Comparison of ENCODE assay signal across 8 mouse cellular contexts in the genomic region with DNA sequence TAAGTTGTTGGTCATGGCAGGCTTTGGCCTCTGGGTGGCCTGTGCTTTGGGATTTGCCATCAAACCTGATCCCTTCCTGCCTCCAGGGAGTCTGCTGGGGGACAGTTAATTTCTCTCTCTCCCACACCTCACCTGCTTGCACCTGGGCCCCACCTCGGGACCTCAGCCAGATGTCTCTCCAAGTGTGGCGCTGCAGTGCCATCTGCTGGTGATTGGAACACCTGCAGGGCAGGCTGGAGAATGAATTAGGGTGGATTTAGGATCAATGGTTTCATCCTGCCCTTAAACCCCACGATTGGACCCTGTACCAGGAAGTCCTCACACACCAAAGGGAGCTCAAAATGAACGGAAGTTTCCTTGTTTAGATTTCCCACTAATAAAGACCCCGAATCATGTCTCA. TPM values are rescaled to one million over a fixed set of nuclear protein-coding genes. Genes with fewer than 3 reads are reported as not detected.
A peak's percentile ranks its signal among the peaks of the same experiment; 100 is the strongest.
DNase-seq lines count a peak whose midpoint lies in the region; ATAC-seq and TF ChIP-seq lines count a peak whose summit lies in the region.

No protein-coding gene starts in this region.

- no peaks in the 10 kb centered on the region for H3K27me3 ChIP-seq in liver, postnatal 0 days (ENCODE audit: insufficient read depth, low read length)
- H3K27me3 ChIP-seq in neural tube, embryonic 14.5 days (ENCODE audit: control insufficient read depth, insufficient read depth, low read length) = no peaks in the 10 kb centered on the region

- peak; percentile 45; the same call in 1 of the 2 replicates for ATAC-seq in liver, postnatal 0 days
- peak; percentile 78 for ATAC-seq in neural tube, embryonic 14.5 days (ENCODE audit: low read depth)

- no peak for TF ChIP-seq EP300 in liver, postnatal 0 days (IDR thresholded peaks at IDR 0.05; ENCODE audit: low read depth)

- intact Hi-C loops in gastrocnemius, postnatal 14 days (cut with DNase I; ENCODE audit: low total_unique reads) = loop anchor here (10.0 kb wide), 1 partner anchor 340 kb away; no protein-coding TSS in a partner anchor

- peak; percentile 20 for DNase-seq in 416B (ENCODE audit: low read depth)
- DNase-seq in Muller cell, postnatal 12 days (ENCODE audit: inconsistent ontology term) = peak; percentile 27
- DNase-seq in cerebellum, postnatal 10 days = peak; percentile 83 to 85
- peak; percentile 34 for DNase-seq in gastrocnemius, postnatal 14 days
- DNase-seq in kidney, adult 9 months = peak; percentile 60
- DNase-seq in liver, postnatal 0 days = peak; percentile 69
- peak; percentile 11 to 57 for DNase-seq in thymus, postnatal 10 days (ENCODE audit: low spot score in 2 of 2)

- no peak overlapping the region for H3K27ac ChIP-seq in liver, postnatal 0 days (ENCODE audit: low read depth)
- no peak overlapping the region for H3K27ac ChIP-seq in neural tube, embryonic 14.5 days (ENCODE audit: low read depth, low read length)

- no peaks in the 10 kb centered on the region for H3K4me1 ChIP-seq in liver, postnatal 0 days (ENCODE audit: insufficient read depth)
- H3K4me1 ChIP-seq in neural tube, embryonic 14.5 days (ENCODE audit: control insufficient read depth, insufficient read depth, low read length) = peaks cover 4% of the 10 kb centered on the region; the same call in 1 of the 2 replicates

- no peaks in the 10 kb centered on the region for H3K9me3 ChIP-seq in liver, postnatal 0 days (ENCODE audit: low read length)
- no peaks in the 10 kb centered on the region for H3K9me3 ChIP-seq in neural tube, embryonic 14.5 days (ENCODE audit: control insufficient read depth, low read length)

- peak; percentile 90 for TF ChIP-seq CTCF in liver, postnatal 0 days (IDR thresholded peaks at IDR 0.05; ENCODE audit: low read depth)

- no peaks in the 10 kb centered on the region for H3K36me3 ChIP-seq in liver, postnatal 0 days (replicated peaks; ENCODE audit: insufficient read depth, low read length)
- H3K36me3 ChIP-seq in neural tube, embryonic 14.5 days (ENCODE audit: control insufficient read depth, insufficient read depth, low read length) = no peaks in the 10 kb centered on the region

- 4% methylated on average over 5 of the region's 5 CpGs for WGBS in liver, postnatal 0 days (ENCODE audit: insufficient replicate concordance)
- 11% methylated on average over 5 of the region's 5 CpGs for WGBS in neural tube, embryonic 14.5 days

- no peak overlapping the region for H3K4me3 ChIP-seq in liver, postnatal 0 days (ENCODE audit: low read depth, low read length)
- no peak overlapping the region for H3K4me3 ChIP-seq in neural tube, embryonic 14.5 days (ENCODE audit: low read depth, low read length)

- H3K4me2 ChIP-seq in liver, postnatal 0 days (ENCODE audit: low read depth, low read length) = no peak overlapping the region
- H3K4me2 ChIP-seq in neural tube, embryonic 14.5 days (ENCODE audit: low read depth, low read length) = no peak overlapping the region

- no peak overlapping the region for H3K9ac ChIP-seq in liver, postnatal 0 days (replicated peaks)
- H3K9ac ChIP-seq in neural tube, embryonic 14.5 days (replicated peaks; ENCODE audit: low read depth, low read length) = no peak overlapping the region

RNA-seq across cellular contexts. Expression of a gene that starts 33.1 kb away (rescaled TPM):
- total RNA-seq in gastrocnemius, postnatal 14 days (2021) = 10 to 100 TPM; 27.7 to 33.5 TPM
- 4.5 and 4.7 TPM in 2 replicates for polyA plus RNA-seq in liver, postnatal 0 days (2015; fragmentation: Nextera tagmentation; extraction: Ambion mirVana)
- polyA plus RNA-seq in neural tube, embryonic 14.5 days (2014; fragmentation: Nextera tagmentation; extraction: Ambion mirVana) = 21.2 and 33.3 TPM in 2 replicates

RNA-seq across cellular contexts. Expression of a gene that starts 39.0 kb away (rescaled TPM):
- total RNA-seq in gastrocnemius, postnatal 14 days (2021) = 10 to 100 TPM; 43.7 to 44.1 TPM
- 21.6 and 24.0 TPM in 2 replicates for polyA plus RNA-seq in liver, postnatal 0 days (2015; fragmentation: Nextera tagmentation; extraction: Ambion mirVana)
- polyA plus RNA-seq in neural tube, embryonic 14.5 days (2014; fragmentation: Nextera tagmentation; extraction: Ambion mirVana) = 93.8 and 98.1 TPM in 2 replicates

Comparison
In these comparisons a context has a peak if more than half of its experiments do, and no peak if none do; other contexts are left out.
1. DNase-seq: peak in every context shown above with its lines; median percentile 84 in cerebellum, postnatal 10 days; 69 in liver, postnatal 0 days; 60 in kidney, adult 9 months; 34 in gastrocnemius, postnatal 14 days; 34 in thymus, postnatal 10 days; 27 in Muller cell, postnatal 12 days; 20 in 416B.